8 mouse cellular contexts compared by ENCODE assay signal in the genomic region with DNA sequence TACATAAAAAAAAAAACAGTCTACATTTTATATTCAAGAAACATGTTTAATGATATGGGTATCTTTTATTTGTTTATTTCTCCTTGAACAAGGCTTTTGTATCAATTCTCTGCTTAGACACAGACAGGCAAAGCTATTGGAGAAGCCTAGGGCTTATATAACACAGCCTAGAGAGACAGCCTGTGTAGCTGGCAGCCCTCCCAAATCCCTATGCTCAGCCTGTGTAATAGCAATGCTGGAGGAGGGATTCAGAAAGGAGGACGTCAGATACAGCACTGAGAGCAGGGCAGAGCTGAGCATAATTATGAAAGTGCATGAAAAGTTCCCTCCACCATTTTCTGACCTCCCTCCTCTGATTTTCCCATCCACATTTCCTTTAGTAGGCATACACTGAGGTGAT.
DNase-seq lines count a peak whose midpoint lies in the region.

No protein-coding gene starts in this region.

- intact Hi-C loops in left cerebral cortex, postnatal 36 days (cut with DNase I): no loop called here

- peak; percentile 1 for DNase-seq in adrenal gland, postnatal 25 days
- DNase-seq in adrenal gland, adult 8-10 months: no peak
- peak; percentile 22 for DNase-seq in cerebellum, adult 8-10 months
- DNase-seq in layer of hippocampus, adult 18-20 months (ENCODE audit: low spot score in 2 of 2): peak; percentile 39 to 82
- DNase-seq in left cerebral cortex, postnatal 36 days (ENCODE audit: low spot score in 2 of 2): peak; percentile 12 to 29
- DNase-seq in urinary bladder, adult 18-20 months (ENCODE audit: low spot score in 2 of 2): no peak
- no peak for DNase-seq in c-Kit-positive CD71-positive TER-119-positive erythroid progenitor cells, embryonic 14.5 days (ENCODE audit: low spot score)
- no peak for DNase-seq in thymus, postnatal 4 days

Comparison
In these comparisons a context has a peak if more than half of its experiments do, and no peak if none do; other contexts are left out.
1. DNase-seq: peak in adrenal gland, postnatal 25 days (single experiment), cerebellum, adult 8-10 months (single experiment), layer of hippocampus, adult 18-20 months (2 of 2) and left cerebral cortex, postnatal 36 days (2 of 2); none in adrenal gland, adult 8-10 months (single experiment), urinary bladder, adult 18-20 months (0 of 2), c-Kit-positive CD71-positive TER-119-positive erythroid progenitor cells, embryonic 14.5 days (single experiment) and thymus, postnatal 4 days (single experiment).